Mouse (Mus musculus) left cerebral cortex, adult 2 months (tissue): ENCODE measurements around the gene Hipk2. TPM values are rescaled to one million over a fixed set of nuclear protein-coding genes. Genes with fewer than 3 reads are reported as not detected.

ENCODE experiments used
- DNase-seq, 2 experiments: peaks; one replicate each; pipeline ENCODE4 v3.0.0; 2021 to 2022; ENCODE audit warnings: low spot score in 2 of 2, mixed read lengths in 1 of 2; ENCODE audit errors: extremely low spot score in 1 of 2
- H3K27ac ChIP-seq: fragments of 200-600 bp; 2 replicates; pipeline ENCODE4 v1.8.1; 2022
- H3K4me3 ChIP-seq: fragments of 200-600 bp; 2 replicates; pipeline ENCODE4 v1.8.1; 2022
- CTCF ChIP-seq: fragments of 200-600 bp; IDR thresholded peaks from 2 replicates; pipeline ENCODE4 v1.8.1; 2022; ENCODE audit warnings: antibody characterized with exemption, mild to moderate bottlenecking, moderate library complexity
- intact Hi-C: fragments of 180-260 bp; cut with DNase I; formaldehyde crosslinking; loops from one replicate; pipeline ENCODE4 v1.15.1; 2025
- total RNA-seq, 2 experiments: library from RNA; stranded (reverse); gene quantifications; 2 replicates each; pipeline ENCODE4 v1.2.3; 2021

Gene Hipk2
- total RNA-seq, 2 experiments from 2014 or later = 54.7 to 61.3 TPM

GRCm38 (mm10) chr6:38900479-38901126, 24.6 kb upstream of the Hipk2 start:
- no peak for TF ChIP-seq CTCF
- intact Hi-C loops = no loop called here
- H3K27ac ChIP-seq = no peak overlapping the region
- no peak overlapping the region for H3K4me3 ChIP-seq
- no peak for DNase-seq

GRCm38 (mm10) chr6:38900073-38900472, 24.1 kb upstream of the Hipk2 start:
- Histone ChIP-seq H3K4me3 (no peak overlapping the region), H3K27ac (no peak overlapping the region)
- no peak for DNase-seq
- intact Hi-C loops = no loop called here
- TF ChIP-seq CTCF = no peak

- intact Hi-C loops = no loop called here
- no peak for DNase-seq
- Histone ChIP-seq H3K4me3 (no peak overlapping the region), H3K27ac (no peak overlapping the region)
- no peak for TF ChIP-seq CTCF
These were observed 17.6 kb upstream of the Hipk2 start for GRCm38 (mm10) chr6:38893615-38894014.

GRCm38 (mm10) chr6:38892017-38892416, 16.1 kb upstream of the Hipk2 start:
- TF ChIP-seq CTCF = no peak
- intact Hi-C loops = no loop called here
- Histone ChIP-seq H3K27ac (no peak overlapping the region), H3K4me3 (no peak overlapping the region)
- no peak for DNase-seq

GRCm38 (mm10) chr6:38889156-38889555, 13.2 kb upstream of the Hipk2 start:
- no peak for TF ChIP-seq CTCF
- intact Hi-C loops = no loop called here
- H3K4me3 ChIP-seq = no peak overlapping the region

GRCm38 (mm10) chr6:38887436-38887835, 11.5 kb upstream of the Hipk2 start:
- intact Hi-C loops = no loop called here
- H3K27ac ChIP-seq = no peak overlapping the region

More at GRCm38 (mm10) chr6:38889156-38889555, 13.2 kb upstream of the Hipk2 start:
- DNase-seq = no peak
- H3K27ac ChIP-seq = no peak overlapping the region

GRCm38 (mm10) chr6:38885132-38885531, 9.2 kb upstream of the Hipk2 start:
- TF ChIP-seq CTCF = no peak
- intact Hi-C loops = no loop called here
- Histone ChIP-seq H3K4me3 (no peak overlapping the region), H3K27ac (no peak overlapping the region)
- no peak for DNase-seq

More at GRCm38 (mm10) chr6:38887436-38887835, 11.5 kb upstream of the Hipk2 start:
- DNase-seq = no peak
- H3K4me3 ChIP-seq = no peak overlapping the region
- TF ChIP-seq CTCF = no peak

- Histone ChIP-seq H3K27ac (no peak overlapping the region), H3K4me3 (no peak overlapping the region)
- no peak for DNase-seq
- no peak for TF ChIP-seq CTCF
- intact Hi-C loops = no loop called here
These were observed 8.5 kb upstream of the Hipk2 start for GRCm38 (mm10) chr6:38884482-38884881.

GRCm38 (mm10) chr6:38882728-38883171, 6.8 kb upstream of the Hipk2 start:
- peak in 1 of 2 experiments; percentile 18 for DNase-seq
- intact Hi-C loops = no loop called here
- Histone ChIP-seq H3K27ac (no peak overlapping the region), H3K4me3 (no peak overlapping the region)
- TF ChIP-seq CTCF = no peak

- Histone ChIP-seq H3K4me3 (no peak overlapping the region), H3K27ac (no peak overlapping the region)
- intact Hi-C loops = no loop called here
- DNase-seq = no peak
- no peak for TF ChIP-seq CTCF
These were observed 6.0 kb upstream of the Hipk2 start for GRCm38 (mm10) chr6:38881975-38882374.

- no peak for TF ChIP-seq CTCF
- Histone ChIP-seq H3K27ac (no peak overlapping the region), H3K4me3 (no peak overlapping the region)
- DNase-seq = no peak
- intact Hi-C loops = no loop called here
These were observed 5.5 kb upstream of the Hipk2 start for GRCm38 (mm10) chr6:38881468-38881867.

- H3K27ac ChIP-seq = no peak overlapping the region
- H3K4me3 ChIP-seq = no peak overlapping the region
- TF ChIP-seq CTCF = no peak
- intact Hi-C loops = loop anchor here (10.0 kb wide), 1 partner anchor 143 kb away; no protein-coding TSS in a partner anchor
- DNase-seq = no peak
These were observed 1.7 kb upstream of the Hipk2 start for GRCm38 (mm10) chr6:38877674-38878073.
